Mouse (Mus musculus) MEL (cell line): ENCODE results near the gene Pde4dip. TPM values are rescaled to one million over a fixed set of nuclear protein-coding genes. Genes with fewer than 3 reads are reported as not detected.
A peak's percentile ranks its signal among the peaks of the same experiment; 100 is the strongest.

ENCODE experiments used
- DNase-seq: peaks from one replicate; pipeline ENCODE4 v3.0.0; 2011; ENCODE audit warnings: low read depth, low spot score
- H3K27ac ChIP-seq: 2 replicates; pipeline ENCODE4 v1.5.1; 2012; ENCODE audit warnings: low read depth, mild to moderate bottlenecking, control low read depth, low read length, moderate library complexity; ENCODE audit not compliant: control insufficient read depth
- H3K27me3 ChIP-seq, 2 experiments: fragments of 150-350 bp in 1 of 2; sonication (generic) in 1 of 2; 2 replicates each; pipeline ENCODE4 v1.6.1; 2012; ENCODE audit warnings: low read length in 2 of 2, mild to moderate bottlenecking in 2 of 2, improper control_type of control experiment in 1 of 2, moderate library complexity in 1 of 2; ENCODE audit not compliant: insufficient read depth in 2 of 2, control insufficient read depth in 1 of 2
- H3K36me3 ChIP-seq, 2 experiments: 2 replicates each; pipeline ENCODE4 v1.6.1; 2012 to 2014; ENCODE audit warnings: low read length in 2 of 2, improper control_type of control experiment in 1 of 2, inconsistent platforms in 1 of 2, mild to moderate bottlenecking in 1 of 2; ENCODE audit not compliant: insufficient read depth in 2 of 2, control insufficient read depth in 1 of 2
- H3K4me1 ChIP-seq, 2 experiments: fragments of 150-350 bp in 1 of 2; sonication (generic) in 1 of 2; 2 replicates each; pipeline ENCODE4 v1.6.1; 2012; ENCODE audit warnings: low read length in 2 of 2, improper control_type of control experiment in 1 of 2, mild to moderate bottlenecking in 1 of 2; ENCODE audit not compliant: insufficient read depth in 2 of 2, control insufficient read depth in 1 of 2
- H3K4me3 ChIP-seq, 2 experiments: fragments of 150-350 bp in 1 of 2; sonication (generic) in 1 of 2; 2 replicates each; pipeline ENCODE4 v1.5.1; 2012; ENCODE audit warnings: low read depth in 2 of 2, low read length in 2 of 2, mild to moderate bottlenecking in 2 of 2, moderate library complexity in 2 of 2, control low read depth in 1 of 2, improper control_type of control experiment in 1 of 2; ENCODE audit not compliant: control insufficient read depth in 1 of 2, insufficient read depth in 1 of 2
- H3K79me2 ChIP-seq: 2 replicates; pipeline ENCODE4 v1.6.1; 2012; ENCODE audit warnings: mild to moderate bottlenecking, low read length, moderate library complexity; ENCODE audit not compliant: control insufficient read depth, poor library complexity, insufficient read depth
- H3K9ac ChIP-seq: 2 replicates; pipeline ENCODE4 v1.6.1; 2012; ENCODE audit warnings: low read depth, mild to moderate bottlenecking, control low read depth, low read length, moderate library complexity; ENCODE audit not compliant: control insufficient read depth, poor library complexity, severe bottlenecking
- H3K9me3 ChIP-seq: fragments of 150-350 bp; sonication (generic); replicated peaks from 2 replicates; pipeline ENCODE4 v1.6.1; 2012; ENCODE audit warnings: mild to moderate bottlenecking, low read length, improper control_type of control experiment, moderate library complexity; ENCODE audit not compliant: insufficient read depth
- CHD1 ChIP-seq: IDR thresholded peaks from 2 replicates; pipeline ENCODE4 v1.6.1; 2012; ENCODE audit warnings: low read depth, mild to moderate bottlenecking, inconsistent platforms, low read length, improper control_type of control experiment
- CHD2 ChIP-seq: IDR thresholded peaks from 2 replicates; pipeline ENCODE4 v1.6.1; 2011; ENCODE audit warnings: low read length, improper control_type of control experiment
- ELF1 ChIP-seq: IDR thresholded peaks from 2 replicates; pipeline ENCODE4 v1.6.1; 2014; ENCODE audit warnings: low read depth, mild to moderate bottlenecking, inconsistent platforms, low read length, improper control_type of control experiment, moderate library complexity
- EP300 ChIP-seq, 2 experiments: IDR thresholded peaks; 2 replicates each; pipeline ENCODE4 v1.6.1; 2011; ENCODE audit warnings: improper control_type of control experiment in 2 of 2, low read length in 2 of 2, low read depth in 1 of 2, mild to moderate bottlenecking in 1 of 2
- ETS1 ChIP-seq: IDR thresholded peaks from 2 replicates; pipeline ENCODE4 v1.6.1; 2012; ENCODE audit warnings: low read depth, mild to moderate bottlenecking, inconsistent platforms, low read length, improper control_type of control experiment, moderate library complexity
- HCFC1 ChIP-seq: IDR thresholded peaks from 2 replicates; pipeline ENCODE4 v1.6.1; 2012; ENCODE audit warnings: low read depth, mild to moderate bottlenecking, inconsistent platforms, low read length, improper control_type of control experiment, moderate library complexity
- JUND ChIP-seq: IDR thresholded peaks from 2 replicates; pipeline ENCODE4 v1.6.1; 2011; ENCODE audit warnings: low read depth, mild to moderate bottlenecking, improper control_type of control experiment, low read length
- MAX ChIP-seq: IDR thresholded peaks from 2 replicates; pipeline ENCODE4 v1.6.1; 2011; ENCODE audit warnings: low read length, improper control_type of control experiment
- MAZ ChIP-seq: IDR thresholded peaks from 2 replicates; pipeline ENCODE4 v1.6.1; 2012; ENCODE audit warnings: low read depth, mild to moderate bottlenecking, inconsistent platforms, low read length, improper control_type of control experiment
- MYC ChIP-seq: IDR thresholded peaks from 2 replicates; pipeline ENCODE4 v1.6.1; 2011; ENCODE audit warnings: low read depth, mild to moderate bottlenecking, low read length, improper control_type of control experiment, moderate library complexity
- NELFE ChIP-seq: IDR thresholded peaks from 2 replicates; pipeline ENCODE4 v1.6.1; 2011; ENCODE audit warnings: low read depth, low read length, improper control_type of control experiment
- NRF1 ChIP-seq: IDR thresholded peaks from 2 replicates; pipeline ENCODE4 v1.6.1; 2014; ENCODE audit warnings: low read depth, mild to moderate bottlenecking, inconsistent platforms, low read length, improper control_type of control experiment, moderate library complexity; ENCODE audit not compliant: poor library complexity, insufficient read depth, severe bottlenecking
- POLR2A ChIP-seq, 2 experiments: IDR thresholded peaks; 2 replicates each; pipeline ENCODE4 v1.6.1; 2011 to 2012; ENCODE audit warnings: low read length in 2 of 2, mild to moderate bottlenecking in 2 of 2, control low read depth in 1 of 2, improper control_type of control experiment in 1 of 2, low read depth in 1 of 2, moderate library complexity in 1 of 2; ENCODE audit not compliant: control insufficient read depth in 1 of 2, insufficient read depth in 1 of 2, poor library complexity in 1 of 2
- POLR2AphosphoS2 ChIP-seq: IDR thresholded peaks from 2 replicates; pipeline ENCODE4 v1.6.1; 2011; ENCODE audit warnings: low read length, improper control_type of control experiment
- POLR2AphosphoS5 ChIP-seq: IDR thresholded peaks from 2 replicates; pipeline ENCODE4 v1.6.1; 2012; ENCODE audit warnings: low read depth, borderline replicate concordance, mild to moderate bottlenecking, inconsistent platforms, low read length, moderate library complexity, mixed read lengths
- RAD21 ChIP-seq: IDR thresholded peaks from 2 replicates; pipeline ENCODE4 v1.6.1; 2011; ENCODE audit warnings: mild to moderate bottlenecking, low read depth, low read length, improper control_type of control experiment
- RCOR1 ChIP-seq: IDR thresholded peaks from 2 replicates; pipeline ENCODE4 v1.6.1; 2012; ENCODE audit warnings: low read depth, mild to moderate bottlenecking, inconsistent platforms, low read length, improper control_type of control experiment
- TAL1 ChIP-seq: IDR thresholded peaks from 2 replicates; pipeline ENCODE4 v1.6.1; 2012; ENCODE audit warnings: mild to moderate bottlenecking, inconsistent platforms, low read length, moderate library complexity, mixed read lengths
- TBP ChIP-seq: IDR thresholded peaks from 2 replicates; pipeline ENCODE4 v1.8.0; 2011; ENCODE audit warnings: low read depth, low read length, improper control_type of control experiment
- USF2 ChIP-seq, 2 experiments: IDR thresholded peaks; 2 replicates each; pipeline ENCODE4 v1.6.1; 2011 to 2012; ENCODE audit warnings: improper control_type of control experiment in 2 of 2, low read length in 2 of 2, borderline replicate concordance in 1 of 2, inconsistent platforms in 1 of 2, low read depth in 1 of 2, mild to moderate bottlenecking in 1 of 2; ENCODE audit not compliant: insufficient read depth in 1 of 2
- ZC3H11A ChIP-seq: IDR thresholded peaks from 2 replicates; pipeline ENCODE4 v1.6.1; 2012; ENCODE audit warnings: low read depth, mild to moderate bottlenecking, inconsistent platforms, low read length, improper control_type of control experiment
- ZKSCAN1 ChIP-seq: IDR thresholded peaks from 2 replicates; pipeline ENCODE4 v1.6.1; 2012; ENCODE audit warnings: low read depth, mild to moderate bottlenecking, inconsistent platforms, low read length, improper control_type of control experiment, moderate library complexity
- ZMIZ1 ChIP-seq: IDR thresholded peaks from 2 replicates; pipeline ENCODE4 v1.6.1; 2012; ENCODE audit warnings: low read depth, mild to moderate bottlenecking, inconsistent platforms, low read length, improper control_type of control experiment, moderate library complexity
- ZNF384 ChIP-seq: IDR thresholded peaks from 2 replicates; pipeline ENCODE4 v1.6.1; 2012; ENCODE audit warnings: low read depth, mild to moderate bottlenecking, inconsistent platforms, low read length, improper control_type of control experiment
- polyA plus RNA-seq, 2 experiments: library from polyadenylated mRNA; stranded (reverse) in 1 of 2; unstranded in 1 of 2; fragments of >175 nt in 1 of 2; fragments of >200 nt in 1 of 2; gene quantifications; 2 replicates each; pipeline versions ENCODE4 v1.2.1 to v1.2.4; 2012; ENCODE audit warnings: low replicate concordance in 2 of 2, low read depth in 1 of 2; ENCODE audit not compliant: insufficient read length in 2 of 2, insufficient read depth in 1 of 2, missing spikeins in 1 of 2
- total RNA-seq: library from RNA; depleted of rRNA; stranded (reverse); fragments of 300-350 nt; gene quantifications from 2 replicates; pipeline ENCODE4 v1.2.3, GENCODE M21; 2012

The Pde4dip gene
- total and polyA plus RNA-seq, 3 experiments = 47.6 to 52.4 TPM; not detected in 1

DNA sequence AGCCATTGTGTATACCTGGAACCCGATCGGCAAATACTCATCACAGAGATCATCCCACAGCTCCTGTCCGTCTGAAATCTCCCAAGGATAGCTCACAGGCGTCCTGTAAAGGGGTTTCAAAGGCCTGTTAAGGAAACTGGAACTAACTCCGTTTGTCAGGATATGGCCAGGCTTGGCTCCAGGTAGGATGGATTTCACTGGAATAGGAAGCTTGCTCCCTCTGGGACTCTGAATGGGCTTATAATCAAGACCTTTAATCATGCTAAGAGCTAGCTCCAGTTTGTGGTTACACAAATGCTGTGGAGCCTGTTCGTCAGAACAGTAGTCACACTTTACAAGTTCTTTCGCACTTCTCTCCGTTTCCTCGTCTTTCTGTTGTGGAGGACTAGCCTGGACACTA is 122.0 kb downstream of the Pde4dip start:
- TF ChIP-seq ZKSCAN1 = no peak
- no peak for TF ChIP-seq POLR2AphosphoS2
- TF ChIP-seq RAD21 = no peak
- TF ChIP-seq CHD2 = no peak
- TF ChIP-seq ZMIZ1 = no peak
- no peak for TF ChIP-seq CHD1
- Histone ChIP-seq H3K9ac (no peak overlapping the region), H3K27ac (no peak overlapping the region), H3K36me3 (peaks cover 0 to 22% of the 10 kb centered on the region in 2 experiments; a peak in 2 of 4 replicates), H3K4me3 (peak overlapping the region; percentile 60 to 77), H3K9me3 (no peaks in the 10 kb centered on the region), H3K27me3 (peaks cover 0 to 1% of the 10 kb centered on the region in 2 experiments; a peak in 2 of 4 replicates), H3K4me1 (peaks cover 0 to 13% of the 10 kb centered on the region in 2 experiments), H3K79me2 (0 out of 2 replicates have a peak, but pooled peaks cover 2% of the 10 kb centered on the region)
- no peak for DNase-seq

DNA sequence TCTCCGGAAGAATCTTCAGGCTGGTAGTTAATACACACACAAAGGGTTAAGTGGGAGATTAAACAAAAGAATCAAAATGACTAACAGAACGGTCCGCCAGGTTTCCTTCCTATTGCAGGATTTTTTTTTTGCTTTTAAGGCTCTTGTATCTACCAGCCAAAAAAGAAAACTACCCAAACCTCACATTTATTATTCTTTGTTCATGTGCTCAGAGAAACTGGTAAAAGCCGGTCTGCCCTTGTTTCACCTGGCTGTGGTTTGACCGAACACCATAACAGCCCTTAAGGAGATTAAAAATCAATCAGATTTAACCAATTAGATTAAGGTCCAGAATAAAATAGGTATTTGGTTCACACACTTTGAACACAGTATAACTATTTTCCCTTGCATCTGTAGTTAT is 124.4 kb downstream of the Pde4dip start:
- Histone ChIP-seq H3K27ac (no peak overlapping the region), H3K79me2 (0 out of 2 replicates have a peak, but pooled peaks cover 2% of the 10 kb centered on the region), H3K36me3 (peaks cover 0 to 22% of the 10 kb centered on the region in 2 experiments; a peak in 2 of 4 replicates), H3K9ac (no peak overlapping the region), H3K27me3 (no peaks in the 10 kb centered on the region), H3K4me3 (no peak overlapping the region), H3K9me3 (no peaks in the 10 kb centered on the region), H3K4me1 (peaks cover 0 to 13% of the 10 kb centered on the region in 2 experiments)
- DNase-seq = no peak
- no peak for TF ChIP-seq ZNF384
- no peak for TF ChIP-seq RCOR1
- no peak for TF ChIP-seq ELF1
- no peak for TF ChIP-seq TAL1
- TF ChIP-seq ETS1 = no peak
- no peak for TF ChIP-seq EP300 (IDR thresholded peaks at IDR 0.05; ENCODE audit: low read depth in 1 of 2, low read length in 2 of 2)
- TF ChIP-seq HCFC1 = no peak
- no peak for TF ChIP-seq NRF1
- no peak for TF ChIP-seq TBP
- TF ChIP-seq MAX = no peak
- TF ChIP-seq MYC = no peak
- no peak for TF ChIP-seq POLR2AphosphoS5
- no peak for TF ChIP-seq JUND
- TF ChIP-seq ZC3H11A = no peak
- TF ChIP-seq MAZ = no peak
- TF ChIP-seq NELFE = no peak
- TF ChIP-seq USF2 (IDR thresholded peaks at IDR 0.05; ENCODE audit: borderline replicate concordance in 1 of 2, insufficient read depth in 1 of 2, low read depth in 1 of 2, low read length in 2 of 2) = no peak
- TF ChIP-seq POLR2A (IDR thresholded peaks at IDR 0.05; ENCODE audit: control insufficient read depth in 1 of 2, insufficient read depth in 1 of 2, low read depth in 1 of 2, low read length in 2 of 2, poor library complexity in 1 of 2) = no peak
